ENCODE assay signal across 17 mouse cellular contexts in genomic region chr3:146399203-146399602, GRCm38 (mm10).
"Had no signal": no experiment of that assay in that cellular context is flagged by ENCODE, and none has a peak within 500 bp of the region (broad histone marks: within the 10 kb centered on the region; RNA-seq: fewer than 3 reads in every experiment).

No protein-coding gene starts in this region.

- H3K27me3 ChIP-seq: intestine, embryonic 15.5 days; neural tube, embryonic 15.5 days had no signal

- H3K4me3 ChIP-seq: intestine, embryonic 15.5 days; limb, embryonic 10.5 days; liver, embryonic 15.5 days; midbrain, embryonic 10.5 days; myocyte; neural tube, embryonic 15.5 days had no signal

- H3K9me3 ChIP-seq: intestine, embryonic 15.5 days; limb, embryonic 10.5 days; liver, embryonic 15.5 days; midbrain, embryonic 10.5 days; neural tube, embryonic 15.5 days had no signal

- ATAC-seq: intestine, embryonic 15.5 days had no signal

- H3K27ac ChIP-seq: intestine, embryonic 15.5 days; limb, embryonic 10.5 days; liver, embryonic 15.5 days; midbrain, embryonic 10.5 days; neural tube, embryonic 15.5 days; stomach, postnatal 0 days had no signal

- H3K9ac ChIP-seq: intestine, embryonic 15.5 days; liver, embryonic 15.5 days; lung, embryonic 14.5 days; neural tube, embryonic 15.5 days had no signal

- DNase-seq: kidney, adult 18-20 months; kidney, postnatal 10 days; kidney, postnatal 4 days; lung, embryonic 14.5 days; lung, postnatal 10 days; lung, postnatal 4 days; midbrain, embryonic 14.5 days; retina, postnatal 1 day; thymus, postnatal 14 days had no signal

- H3K4me2 ChIP-seq: intestine, embryonic 15.5 days; liver, embryonic 11.5 days; liver, embryonic 15.5 days; lung, embryonic 14.5 days; neural tube, embryonic 15.5 days had no signal

- H3K36me3 ChIP-seq: intestine, embryonic 15.5 days; limb, embryonic 10.5 days; liver, embryonic 15.5 days; midbrain, embryonic 10.5 days; neural tube, embryonic 15.5 days had no signal
